Mouse (Mus musculus): ENCODE measurements around the gene Amotl2.

DNA sequence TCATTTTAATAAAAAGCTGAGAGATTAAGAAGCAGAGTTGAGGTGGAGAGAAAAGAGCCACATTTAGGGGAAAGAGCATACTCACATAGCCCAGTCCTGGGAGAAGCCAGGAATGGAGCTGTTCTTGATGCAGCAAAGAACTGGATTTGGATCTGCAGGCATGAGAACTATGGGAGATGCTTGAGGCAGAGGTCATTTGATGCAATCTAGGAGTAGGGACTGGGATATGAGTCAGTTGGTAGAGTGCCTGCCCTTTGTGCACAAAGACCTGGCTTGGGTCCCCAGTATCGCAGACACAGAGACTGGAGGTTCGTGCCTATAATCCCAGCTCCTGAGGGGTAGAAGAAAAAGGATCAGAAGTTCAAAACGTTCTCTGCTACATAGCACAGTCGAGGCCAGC is 38.7 kb downstream of the Amotl2 start:
- TF ChIP-seq CTCF (IDR thresholded peaks at IDR 0.05; ENCODE audit: borderline replicate concordance, extremely low read depth, insufficient read depth, insufficient read length): no peak
- no peak for TF ChIP-seq POLR2A (IDR thresholded peaks at IDR 0.05; ENCODE audit: borderline replicate concordance, extremely low read depth, insufficient read depth, insufficient read length, poor library complexity, severe bottlenecking)

Measured in brain, embryonic 14.5 days (tissue).